Mouse (Mus musculus) right cerebral cortex, postnatal 25 days (tissue): ENCODE measurements at regions not wholly inside any gene's neighbourhood (a gene's known extent, or its start where the extent isn't known, plus 50 kb on each side); places are given as distances from the start of the nearest gene placed in this dataset.

Experiments
- DNase-seq: peaks from one replicate; pipeline ENCODE4 v3.0.0; 2022

DNA sequence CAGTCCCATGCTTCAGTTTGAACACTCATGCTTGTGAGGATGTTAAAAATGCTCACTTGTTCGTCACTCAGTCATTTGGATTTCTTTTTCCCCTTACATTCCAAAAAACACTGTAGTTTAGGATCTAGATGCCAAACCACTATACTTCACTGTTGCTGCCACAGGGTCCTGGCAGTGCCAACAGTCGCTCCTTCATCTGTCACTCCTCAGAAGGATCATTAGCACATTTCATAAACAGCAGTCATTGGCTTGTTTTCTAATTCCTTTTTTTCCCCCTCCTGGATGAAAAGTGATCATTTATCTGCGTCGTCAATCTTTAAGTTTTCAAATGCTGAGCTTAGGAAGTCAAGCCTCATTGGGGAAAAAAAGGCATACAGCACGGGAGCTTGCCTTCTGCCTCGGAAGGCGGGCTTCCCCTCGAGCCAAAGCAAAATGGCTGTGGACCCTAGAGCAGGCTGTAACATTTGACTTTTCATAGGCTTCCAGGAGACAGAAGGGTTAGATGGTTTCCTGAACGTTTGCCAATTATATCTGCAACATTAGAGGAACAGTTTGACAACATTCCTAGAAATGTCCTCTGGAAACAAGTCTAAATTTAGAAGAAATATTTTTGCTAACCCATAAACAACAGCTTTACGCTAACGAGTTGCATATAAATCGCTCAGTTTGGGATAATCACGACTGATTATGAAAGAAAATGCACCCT is 95.6 kb upstream of the Fat1 start:
- DNase-seq: no peak

- DNase-seq: no peak
Observed at GRCm38 (mm10) chr8:44840646-44841045, 94.6 kb upstream of the Fat1 start.

DNA sequence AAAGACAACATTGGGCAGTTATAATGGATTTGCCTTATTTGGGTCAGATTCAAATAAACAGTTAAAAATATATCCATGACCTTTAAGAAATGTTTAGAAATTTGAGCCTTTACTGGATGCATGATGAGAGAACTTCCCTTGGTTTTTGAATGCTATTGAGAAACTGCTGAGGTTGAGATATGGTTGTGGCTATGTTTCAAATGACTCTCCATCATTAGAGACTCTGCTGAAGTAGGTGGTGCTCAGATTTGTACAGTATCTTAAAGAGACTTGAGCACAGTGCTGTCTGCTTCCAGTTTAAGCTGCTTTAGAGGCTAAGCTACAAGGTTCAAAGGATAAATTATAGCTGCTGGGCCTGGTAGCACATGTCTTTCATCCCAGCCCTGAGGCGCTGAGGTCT is 90.9 kb upstream of the Fat1 start:
- no peak for DNase-seq

GRCm38 (mm10) chr8:44852223-44852622 is 83.0 kb upstream of the Fat1 start:
- DNase-seq: no peak

DNA sequence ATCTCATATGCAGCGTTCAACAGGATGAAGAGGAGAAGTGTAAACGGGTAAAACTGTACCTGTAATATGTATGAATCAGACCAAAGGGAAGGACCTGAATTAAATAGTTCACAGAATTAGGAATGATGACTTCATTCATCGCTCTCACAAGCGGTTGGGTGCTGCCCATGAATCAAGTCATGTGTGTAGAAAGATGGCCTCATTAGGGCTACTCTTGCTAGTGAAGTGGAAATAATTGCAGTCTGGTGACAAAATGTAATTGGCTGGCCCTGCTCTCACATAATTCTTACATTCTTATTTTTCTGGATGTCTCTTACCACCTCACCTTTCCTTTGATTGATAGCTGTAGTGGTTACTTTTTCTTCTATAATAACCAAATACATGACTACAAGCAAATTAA is 80.1 kb upstream of the Fat1 start:
- DNase-seq: no peak

- no peak for DNase-seq
Observed at GRCm38 (mm10) chr8:44867202-44867601, 68.0 kb upstream of the Fat1 start.

- DNase-seq: no peak
Observed at GRCm38 (mm10) chr8:44867666-44868065, 67.6 kb upstream of the Fat1 start.

DNA sequence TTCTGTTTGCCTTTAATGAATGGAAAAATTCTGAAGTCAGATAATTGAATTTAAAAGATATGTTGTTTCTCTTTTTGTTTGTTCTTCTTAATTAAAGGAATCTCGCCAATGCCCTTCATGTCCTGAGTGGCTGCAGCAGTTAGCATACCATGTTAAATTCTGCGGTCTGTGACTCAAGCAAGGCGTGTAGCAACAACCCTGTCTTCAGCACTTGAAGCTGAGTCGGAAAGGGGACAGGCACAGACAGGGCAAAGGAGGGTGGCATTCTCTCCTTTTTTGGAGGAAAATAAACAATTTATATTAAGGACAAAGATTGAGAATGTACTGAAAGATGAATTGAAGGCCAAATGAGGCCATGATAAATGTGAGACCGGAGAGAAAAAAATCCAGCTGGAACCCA is 58.2 kb upstream of the Fat1 start:
- DNase-seq: no peak

DNA sequence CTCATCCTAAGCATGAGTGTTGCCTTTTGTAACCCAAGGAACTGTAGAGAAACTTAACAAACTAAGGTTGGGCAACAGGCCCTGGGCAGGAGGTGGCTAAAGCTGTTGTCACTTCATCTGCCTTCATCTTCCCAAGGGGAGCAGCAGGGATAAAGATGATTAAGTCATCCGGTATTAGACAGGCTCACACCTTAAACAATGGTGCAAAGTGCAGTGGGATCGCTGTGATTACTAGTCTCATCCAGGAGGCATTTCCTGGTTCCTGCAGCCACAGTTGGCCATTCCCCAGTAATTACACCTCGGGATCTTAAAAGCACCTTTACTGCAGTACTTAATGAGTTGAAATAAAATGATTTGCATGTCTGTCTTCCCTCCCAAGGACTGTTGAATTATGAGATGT is 57.0 kb upstream of the Fat1 start:
- DNase-seq: no peak

GRCm38 (mm10) chr8:44879186-44879585 is 56.1 kb upstream of the Fat1 start:
- no peak for DNase-seq

DNA sequence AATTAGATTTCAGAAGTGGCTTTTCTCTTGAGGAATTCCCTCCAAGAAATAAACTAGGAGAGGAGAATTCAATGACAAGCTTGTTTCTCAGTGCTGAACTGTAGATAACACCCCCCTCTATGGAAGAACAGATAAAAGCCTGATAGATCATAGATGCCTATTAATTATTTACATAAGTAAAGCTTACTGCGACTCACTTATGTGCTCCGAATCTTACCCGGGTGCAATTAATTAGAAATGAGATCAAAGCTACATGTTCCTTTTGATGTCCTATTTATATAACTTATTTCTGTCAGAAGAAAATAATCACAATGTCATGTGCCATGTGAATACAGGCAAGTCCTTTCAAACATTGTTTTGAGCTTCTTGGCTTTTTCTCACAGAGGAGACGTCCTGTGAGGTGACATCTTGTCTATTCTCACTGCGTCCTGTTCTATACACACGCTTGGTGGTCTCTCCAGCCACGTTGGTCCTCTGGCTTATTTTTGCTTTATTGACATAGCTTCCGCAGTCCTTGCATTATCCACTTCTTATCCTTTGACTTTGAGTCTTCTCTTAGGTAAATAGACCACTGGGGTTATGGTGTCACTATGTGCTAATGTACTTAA is 50.7 kb upstream of the Fat1 start:
- DNase-seq: no peak
